Mouse (Mus musculus) E14TG2a.4 (cell line): ENCODE results near the gene Ano10.

Experiments
- CTCF ChIP-seq: conservative IDR thresholded peaks from 2 replicates; pipeline ENCODE4 v1.5.1; 2014; ENCODE audit warnings: low read length
- NANOG ChIP-seq: IDR thresholded peaks from 2 replicates; pipeline ENCODE4 v1.6.1; 2014; ENCODE audit warnings: borderline replicate concordance, low read length, mixed read lengths
- POU5F1 ChIP-seq: IDR thresholded peaks from 2 replicates; pipeline ENCODE4 v1.6.1; 2014; ENCODE audit warnings: low read length, borderline replicate concordance

DNA sequence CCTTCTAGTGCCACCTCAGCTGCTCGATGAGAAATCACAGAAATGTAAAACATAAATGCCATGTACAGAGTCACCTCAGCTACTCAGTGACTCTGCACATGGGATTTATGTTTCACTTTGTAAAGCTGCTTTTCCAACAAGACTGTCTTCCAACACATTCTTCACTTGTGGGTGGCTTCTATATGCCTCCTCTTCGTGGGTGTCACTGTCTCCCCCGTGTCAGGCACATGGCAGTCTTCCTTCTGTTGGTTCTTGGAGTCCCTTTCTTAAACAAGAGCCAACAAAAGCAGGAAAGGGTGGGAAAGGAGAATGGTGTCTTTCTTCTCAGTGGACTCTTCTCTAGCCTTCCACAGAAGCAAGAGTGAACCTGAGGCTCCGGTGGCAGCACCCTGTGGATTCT, 20.3 kb downstream of the Ano10 start:
- TF ChIP-seq CTCF (no peak), NANOG (no peak), POU5F1 (no peak)
